Mouse (Mus musculus) central nervous system, embryonic 18 days (tissue): Measurements from ENCODE around the gene Car7. TPM values are rescaled to one million over a fixed set of nuclear protein-coding genes. Genes with fewer than 3 reads are reported as not detected.

Experiments
- polyA plus RNA-seq: library from polyadenylated mRNA; depleted of rRNA; stranded (reverse); fragments of >200 nt; gene quantifications from 2 replicates; pipeline ENCODE4 v1.2.3, GENCODE M21; 2012; rRNA removed

The Car7 gene
- polyA plus RNA-seq, result 2.6 and 2.8 TPM in 2 replicates

DNA sequence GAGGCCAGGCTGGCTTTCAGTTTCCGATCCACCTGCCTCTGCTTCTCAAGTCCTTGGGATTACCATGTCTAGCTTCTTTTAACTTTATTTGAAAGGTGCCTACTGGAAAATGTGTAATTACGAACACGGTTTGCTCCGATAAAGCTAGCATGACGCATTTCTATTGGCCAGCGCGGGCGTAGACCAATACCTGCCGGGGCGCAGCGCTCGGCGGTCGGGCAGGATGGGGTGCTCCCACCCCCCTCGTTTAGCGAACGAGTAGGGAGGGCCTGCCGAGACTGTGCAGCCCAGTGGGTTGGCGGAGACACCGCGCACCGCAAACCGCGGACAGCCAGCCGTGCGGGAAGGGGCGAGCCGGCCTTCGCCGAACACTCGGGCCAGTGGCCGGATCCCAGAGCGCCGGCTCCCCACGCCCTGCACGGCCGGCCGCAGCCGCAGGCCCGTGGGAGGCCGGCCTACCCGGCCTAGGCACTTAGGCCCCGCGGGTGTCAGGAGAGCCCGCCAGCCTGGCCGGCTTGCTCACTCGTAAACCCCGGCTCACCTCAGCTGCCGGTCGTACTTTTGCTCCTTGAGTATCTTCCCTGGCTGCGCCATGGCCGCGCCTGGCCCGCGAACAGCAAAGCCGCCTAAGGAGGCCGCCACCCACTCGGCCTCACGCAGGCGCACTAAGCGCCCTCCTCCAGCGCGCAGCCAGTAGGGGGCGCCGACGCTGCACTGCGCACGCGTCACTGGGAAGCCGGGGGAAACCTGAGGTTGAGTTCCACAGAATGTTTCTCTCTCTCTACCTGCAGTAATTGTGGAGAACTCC, at the start of gene Car7, which contains the start of gene Nae1:
Gene Car7 (plus strand): TSS at position 719 of the 808 bp plus-strand sequence.
Gene Nae1 (minus strand): TSS at position 667 of the 808 bp plus-strand sequence.

DNA sequence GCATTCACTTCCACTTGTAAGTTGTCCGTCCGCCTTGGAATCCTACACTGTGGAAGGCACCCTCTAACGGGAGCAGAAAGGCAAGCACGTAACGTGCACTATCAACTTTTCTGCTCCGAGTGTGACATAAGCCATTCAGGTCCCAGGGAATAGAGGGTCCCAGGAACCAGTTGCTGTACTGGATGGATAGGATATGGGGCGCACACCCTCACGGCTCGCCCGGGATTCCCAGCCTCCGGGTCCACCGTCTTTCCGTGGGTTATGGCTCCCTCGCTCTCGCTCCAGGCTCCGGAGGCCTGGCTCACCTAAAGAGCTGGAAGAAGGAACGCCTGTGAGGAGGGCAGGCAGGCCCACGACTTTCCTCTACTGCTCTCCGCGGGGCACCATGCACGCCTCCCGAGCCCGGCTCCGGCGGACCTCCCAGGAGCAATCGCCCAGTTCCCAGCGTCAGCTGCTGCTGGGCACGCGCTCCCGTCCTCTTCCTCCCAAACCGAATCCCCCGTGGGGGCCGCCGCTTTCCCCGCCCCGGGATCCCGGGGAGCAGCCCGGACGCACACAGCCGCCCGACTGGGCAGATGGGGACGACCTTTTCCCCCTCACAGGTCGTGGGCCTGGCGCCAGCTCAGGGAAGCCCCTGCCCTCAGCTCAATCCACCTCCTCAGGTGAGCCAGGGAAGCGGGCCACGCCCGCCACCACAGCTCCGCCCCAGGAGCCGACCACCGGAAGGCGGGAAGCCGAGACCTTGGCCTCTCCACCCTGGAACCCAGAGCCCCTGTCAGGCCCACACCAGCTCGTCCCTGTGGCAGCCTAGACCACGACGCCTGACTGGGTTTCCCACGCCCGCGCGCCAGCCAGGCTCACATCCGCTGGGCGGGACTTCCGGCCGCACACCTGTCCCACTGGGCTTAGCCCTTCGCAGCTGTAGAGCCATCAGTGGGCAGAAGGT, 25.2 kb upstream of the Car7 start, which contains the start of gene Terb1:
Gene Terb1 (minus strand): TSS at position 850 of the 946 bp plus-strand sequence.

DNA sequence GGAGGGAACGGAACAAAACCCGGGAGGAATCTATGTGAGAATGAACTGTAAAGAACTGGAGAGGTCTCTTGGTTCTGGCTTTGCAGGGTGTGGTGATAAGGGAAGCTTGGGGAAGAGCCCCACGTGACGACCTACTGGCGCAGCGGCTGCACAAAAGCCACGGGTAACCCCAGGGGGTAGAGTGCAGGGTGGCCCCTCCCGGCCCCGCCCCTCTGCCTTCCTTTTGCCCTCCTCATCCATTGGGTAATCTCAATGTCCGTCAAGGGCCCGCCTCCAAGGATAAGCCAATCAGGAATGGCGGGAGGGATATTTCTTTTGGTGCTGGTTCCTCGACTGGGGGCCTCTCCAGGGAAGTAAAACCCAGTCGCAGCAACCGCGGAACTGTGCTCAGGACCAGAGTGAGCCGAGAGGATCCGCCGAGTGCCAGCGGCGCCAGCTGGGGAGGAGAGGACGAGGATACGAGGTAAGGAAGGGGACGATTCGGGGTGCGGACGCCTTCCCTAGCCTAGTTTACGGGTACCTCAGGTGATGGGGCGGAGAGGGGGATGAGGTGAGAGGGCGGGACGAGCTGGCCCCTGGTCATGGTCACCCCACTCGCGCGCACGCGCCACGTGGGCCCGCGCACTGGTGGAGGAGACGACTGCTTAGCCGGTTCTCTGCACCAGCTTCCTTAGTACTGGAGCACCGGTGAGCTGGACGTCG, 56.8 kb downstream of the Car7 start, which contains the start of gene Pdp2:
Gene Pdp2 (plus strand): TSS at position 319 of the 702 bp plus-strand sequence.

Other genes with a start within 250 kb of the Car7 start
- gene Cmtm2a, start 241.5 kb upstream of the Car7 start, polyA plus RNA-seq, result not detected in 2 replicates
- not detected in 2 replicates for gene Gm45711, start 224.6 kb upstream of the Car7 start, polyA plus RNA-seq
- 0.10 TPM in 1 of 2 replicates, not detected in the other for gene Cmtm1, start 224.5 kb upstream of the Car7 start, polyA plus RNA-seq
- not detected in 2 replicates for gene Gm11020, start 213.1 kb upstream of the Car7 start, polyA plus RNA-seq
- gene Cmtm2b, start 212.5 kb upstream of the Car7 start, polyA plus RNA-seq, result not detected in 2 replicates
- gene Cmtm3, start 195.3 kb upstream of the Car7 start, polyA plus RNA-seq, result 48.1 and 55.4 TPM in 2 replicates
- gene Cmtm4, start 138.9 kb upstream of the Car7 start, polyA plus RNA-seq, result 24.1 and 24.6 TPM in 2 replicates
- 108 and 110 TPM in 2 replicates for gene Dync1li2, start 91.6 kb upstream of the Car7 start, polyA plus RNA-seq
- gene Terb1, start 24.8 kb upstream of the Car7 start, polyA plus RNA-seq, result 0.52 and 0.80 TPM in 2 replicates
- gene Nae1, start 52 bp upstream of the Car7 start, polyA plus RNA-seq, result 91.5 and 98.5 TPM in 2 replicates
- 7.8 and 8.0 TPM in 2 replicates for gene Pdp2, start 56.8 kb downstream of the Car7 start, polyA plus RNA-seq
- not detected in 2 replicates for gene Cdh16, start 89.7 kb downstream of the Car7 start, polyA plus RNA-seq
- gene Rrad, start 96.6 kb downstream of the Car7 start, polyA plus RNA-seq, result 3.3 and 5.1 TPM in 2 replicates
- gene Ciao2b, start 107.3 kb downstream of the Car7 start, polyA plus RNA-seq, result 78.0 and 96.6 TPM in 2 replicates
- gene Ces2a, start 199.3 kb downstream of the Car7 start, polyA plus RNA-seq, result not detected in 2 replicates